Mouse (Mus musculus): ENCODE measurements around the gene Myo1h.

Gene Myo1h

DNA sequence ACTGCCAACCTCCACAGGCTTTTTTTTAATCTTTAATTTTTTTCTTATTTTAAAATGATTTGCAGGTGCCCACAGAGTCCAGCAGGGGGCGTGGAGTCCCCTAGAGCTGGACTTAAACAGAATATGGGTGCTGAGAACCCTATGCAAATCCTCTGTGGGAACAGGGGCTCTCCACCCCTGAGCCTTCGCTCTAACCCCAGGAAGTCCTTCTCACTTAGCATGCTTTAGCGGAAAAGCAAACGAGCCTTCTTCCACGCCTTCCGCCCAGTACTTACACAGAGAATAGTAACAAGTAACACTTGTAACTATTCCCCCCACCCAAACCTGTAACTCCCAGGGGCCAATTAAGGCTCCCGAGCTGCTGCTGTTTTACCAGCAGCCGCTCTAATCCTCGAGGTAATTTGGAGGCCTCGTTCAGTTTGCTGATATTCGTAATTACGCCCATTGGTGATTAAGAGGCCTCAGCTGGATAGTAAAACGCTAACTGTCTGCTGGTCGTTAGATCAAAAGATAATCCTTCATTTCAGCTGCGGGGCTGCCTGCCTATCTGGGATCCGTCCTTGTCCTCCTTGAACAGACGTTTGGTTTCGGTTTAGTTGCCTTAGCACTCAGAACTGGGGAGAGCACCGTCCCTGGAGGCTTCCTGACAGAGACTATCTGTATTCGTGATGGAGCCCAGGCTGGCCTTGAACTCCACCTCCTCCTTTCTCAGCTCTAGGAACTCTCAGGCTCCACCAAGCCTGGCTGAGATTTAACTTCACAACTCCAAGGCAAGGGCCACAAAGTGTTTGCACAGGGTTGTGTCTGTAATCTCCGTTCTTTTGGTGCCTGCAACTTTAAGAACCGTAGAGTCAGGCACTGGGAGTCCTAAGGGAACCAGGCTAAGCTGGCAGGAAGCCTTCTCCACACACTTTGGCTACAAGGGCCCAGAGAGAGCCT lies 8.0 kb downstream of the Myo1h start:
- peak; percentile 47 for DNase-seq

DNA sequence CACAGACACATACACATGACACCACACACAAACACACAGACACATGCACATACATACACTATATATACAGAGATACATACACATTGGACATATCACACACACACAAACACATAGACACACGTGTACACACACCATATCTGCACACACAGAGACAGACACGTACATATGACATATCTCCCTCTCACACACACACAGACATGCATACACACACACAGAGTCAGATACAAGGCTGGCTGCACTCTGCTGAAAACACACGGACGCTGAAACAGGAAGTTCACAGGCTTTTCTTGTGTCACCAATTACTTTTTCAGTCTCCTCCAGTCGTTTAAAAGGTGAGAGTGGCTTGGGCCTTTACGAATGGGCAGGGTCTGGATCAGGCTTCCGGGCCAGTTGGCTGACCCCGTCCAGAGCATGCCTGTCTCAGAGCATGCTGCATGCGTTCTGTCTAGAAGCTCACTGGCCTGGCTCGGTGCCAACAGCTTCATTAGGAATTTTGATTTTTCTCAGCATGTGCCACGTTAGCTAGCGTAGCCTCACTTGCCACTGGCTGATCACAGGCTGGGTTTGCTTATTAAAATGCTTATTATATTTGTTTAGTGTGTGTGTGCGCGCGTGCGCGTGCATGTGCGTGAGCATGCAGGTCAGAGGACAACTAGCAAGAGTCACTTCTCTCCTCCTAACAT lies 9.4 kb downstream of the Myo1h start:
- DNase-seq: no peak

DNA sequence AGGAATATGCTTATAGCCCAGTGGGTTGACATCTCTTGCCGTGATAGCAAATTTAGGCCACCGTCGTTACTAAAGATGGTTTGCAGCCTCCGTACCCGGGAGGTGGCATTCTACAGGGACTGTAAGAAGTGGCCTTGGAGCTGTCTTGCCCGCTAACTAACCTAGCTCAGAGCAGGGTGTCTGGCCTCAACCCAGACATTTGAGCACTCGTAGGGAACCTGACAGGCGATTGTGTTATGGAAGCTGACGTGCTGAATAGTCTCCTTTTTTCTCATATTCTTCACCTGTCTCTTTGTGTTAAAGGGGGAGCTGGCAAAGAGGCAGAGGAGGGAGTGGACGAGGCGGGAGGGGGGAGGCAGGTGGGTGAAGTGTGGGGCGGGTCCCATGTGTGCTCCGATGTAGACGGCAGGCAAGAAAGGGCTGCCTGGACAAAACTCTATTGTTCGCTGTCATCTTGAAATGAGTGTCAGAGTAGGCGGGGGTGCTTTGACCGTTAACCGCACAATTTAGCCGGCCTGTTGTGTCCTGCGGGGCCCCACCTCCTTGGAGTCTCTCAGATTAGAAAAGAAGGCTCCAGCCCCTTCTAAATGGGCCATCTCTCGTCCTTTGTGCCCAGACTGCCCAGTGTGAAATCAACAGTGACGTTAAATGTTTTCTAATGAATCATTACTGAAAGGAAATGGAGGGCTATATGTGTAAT lies 10.3 kb downstream of the Myo1h start:
- peak; percentile 69 for DNase-seq

DNA sequence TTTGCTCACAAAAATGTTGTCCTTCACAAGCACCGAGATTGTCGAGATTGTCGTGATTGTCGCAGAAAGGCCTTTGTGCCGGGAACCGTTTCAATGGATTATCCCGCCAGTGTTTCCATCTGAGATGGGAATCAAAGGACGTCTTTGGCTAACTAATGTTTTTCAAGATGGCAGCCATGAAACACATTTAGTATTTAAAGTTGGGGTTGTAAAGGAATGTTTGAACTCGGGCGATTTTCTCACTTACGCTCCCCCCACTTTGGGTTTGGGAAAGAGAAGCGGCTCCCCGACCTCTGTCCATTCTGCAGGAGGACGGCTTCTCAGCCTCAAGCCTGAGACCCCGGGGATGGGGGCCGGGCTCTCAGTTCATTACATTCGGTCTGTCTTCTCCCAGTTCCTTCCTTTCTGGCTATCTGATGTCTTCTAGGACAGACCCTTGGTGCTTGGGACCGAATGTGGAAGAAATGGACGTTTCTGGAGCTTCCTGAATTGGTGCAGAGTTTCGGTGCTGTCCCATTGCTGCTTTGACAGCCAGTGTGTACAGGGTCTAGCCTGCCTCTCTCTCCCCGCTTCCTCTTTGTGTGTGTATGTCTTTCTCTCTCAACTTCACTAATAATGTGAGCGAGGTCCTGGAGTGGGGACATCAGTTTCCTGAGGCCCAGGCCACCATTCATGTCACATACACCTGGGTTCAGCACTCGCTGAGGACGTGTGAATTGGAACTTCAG lies 11.1 kb downstream of the Myo1h start:
- peak; percentile 43 for DNase-seq

DNA sequence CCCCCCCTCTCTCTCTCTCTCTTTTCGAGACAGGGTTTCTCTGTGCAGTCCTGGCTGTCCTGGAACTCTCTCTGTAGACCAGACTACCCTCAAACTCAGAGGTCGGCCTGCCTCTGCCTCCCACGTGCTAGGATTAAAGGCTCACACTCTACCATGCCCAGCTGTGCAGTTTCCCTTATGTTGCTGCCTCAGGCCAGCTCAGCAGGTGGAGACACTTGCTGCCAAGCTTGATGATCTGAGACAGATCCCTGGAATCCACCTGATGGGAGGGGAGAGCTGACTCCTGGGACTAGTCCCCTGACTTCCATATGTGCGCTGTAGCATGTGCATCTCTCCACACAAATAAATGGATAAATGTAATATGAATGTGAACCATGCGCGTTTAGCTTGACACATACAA lies 14.2 kb downstream of the Myo1h start:
- no peak for DNase-seq

DNA sequence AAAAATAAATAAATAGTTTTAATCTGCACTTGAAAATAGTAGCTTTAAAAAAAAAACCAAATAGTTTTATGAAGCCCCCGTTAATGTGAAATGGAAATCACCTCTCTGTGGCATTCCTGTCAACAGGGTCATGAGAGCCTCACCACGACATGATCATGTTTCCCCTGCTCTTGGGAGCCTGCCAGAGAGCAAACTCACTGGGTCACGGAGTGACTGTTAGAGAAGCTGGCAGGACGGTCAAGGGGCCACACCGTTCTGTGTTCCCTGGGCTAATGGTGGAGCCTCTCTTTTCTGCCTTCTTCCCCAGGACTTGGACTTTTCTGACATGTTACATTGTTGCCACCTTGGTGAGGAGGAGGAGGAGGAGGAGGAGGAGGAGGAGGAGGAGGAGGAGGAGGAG lies 17.5 kb downstream of the Myo1h start:
- no peak for DNase-seq

DNA sequence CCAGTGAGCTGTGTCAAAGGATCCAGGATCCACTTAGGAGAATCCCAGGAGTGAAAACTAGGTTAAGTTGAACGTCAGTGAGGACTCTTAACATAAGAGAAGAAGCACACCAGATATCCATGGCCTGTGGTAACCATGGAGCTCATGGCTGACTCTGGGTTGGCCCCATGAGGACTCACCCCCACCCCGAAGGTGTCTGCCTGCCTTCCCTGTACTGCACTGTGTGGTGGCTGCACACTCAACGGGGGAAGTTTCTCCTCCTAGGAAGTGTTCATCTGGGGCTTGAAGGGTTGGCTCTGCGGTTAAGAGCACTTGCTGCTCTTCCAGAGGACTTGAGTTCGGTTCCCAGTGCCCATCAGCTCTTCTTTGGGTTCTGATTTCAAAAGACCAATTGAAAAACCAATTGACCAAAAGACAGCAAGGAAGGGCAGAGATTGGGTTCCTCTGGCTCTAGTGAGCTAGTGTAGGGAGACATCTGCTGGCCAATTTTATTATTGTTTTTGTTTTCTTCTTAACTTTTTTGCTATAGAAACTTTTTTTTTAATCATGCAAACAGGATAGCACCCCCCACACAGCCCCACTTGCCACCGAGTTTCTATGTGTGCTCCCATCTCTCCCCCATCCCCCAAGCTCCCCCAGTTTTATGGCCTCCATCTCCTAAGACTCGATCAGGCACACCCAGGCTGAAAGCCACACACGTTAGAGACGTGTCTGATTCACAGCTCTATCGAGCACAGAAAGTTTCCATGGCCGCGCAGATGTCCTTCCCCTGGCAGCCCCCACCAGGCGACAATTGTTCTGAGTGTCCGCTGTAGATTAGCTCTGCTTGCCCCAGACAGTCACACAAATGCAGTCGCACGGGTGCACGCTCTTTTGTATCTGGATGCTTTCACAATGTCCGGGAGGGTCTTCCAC lies 20.1 kb downstream of the Myo1h start:
- peak; percentile 85 for DNase-seq

DNA sequence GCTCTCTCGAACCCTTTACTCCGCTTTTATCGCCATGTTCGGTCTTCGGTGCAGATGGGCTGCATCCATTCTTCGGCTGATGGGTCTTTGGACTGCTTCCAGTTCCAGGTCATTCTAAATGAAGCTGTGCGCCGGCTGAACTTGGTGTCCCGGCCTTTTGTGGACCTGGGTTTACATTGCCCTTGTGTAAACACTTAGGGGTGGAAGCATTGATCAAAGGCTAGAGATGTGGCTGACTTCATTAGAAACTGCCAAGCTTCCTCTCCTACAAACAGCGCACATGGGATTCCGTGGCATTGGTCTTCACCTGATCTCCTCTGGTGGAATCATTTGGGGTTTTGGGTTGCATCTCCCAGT lies 20.7 kb downstream of the Myo1h start:
- no peak for DNase-seq

DNA sequence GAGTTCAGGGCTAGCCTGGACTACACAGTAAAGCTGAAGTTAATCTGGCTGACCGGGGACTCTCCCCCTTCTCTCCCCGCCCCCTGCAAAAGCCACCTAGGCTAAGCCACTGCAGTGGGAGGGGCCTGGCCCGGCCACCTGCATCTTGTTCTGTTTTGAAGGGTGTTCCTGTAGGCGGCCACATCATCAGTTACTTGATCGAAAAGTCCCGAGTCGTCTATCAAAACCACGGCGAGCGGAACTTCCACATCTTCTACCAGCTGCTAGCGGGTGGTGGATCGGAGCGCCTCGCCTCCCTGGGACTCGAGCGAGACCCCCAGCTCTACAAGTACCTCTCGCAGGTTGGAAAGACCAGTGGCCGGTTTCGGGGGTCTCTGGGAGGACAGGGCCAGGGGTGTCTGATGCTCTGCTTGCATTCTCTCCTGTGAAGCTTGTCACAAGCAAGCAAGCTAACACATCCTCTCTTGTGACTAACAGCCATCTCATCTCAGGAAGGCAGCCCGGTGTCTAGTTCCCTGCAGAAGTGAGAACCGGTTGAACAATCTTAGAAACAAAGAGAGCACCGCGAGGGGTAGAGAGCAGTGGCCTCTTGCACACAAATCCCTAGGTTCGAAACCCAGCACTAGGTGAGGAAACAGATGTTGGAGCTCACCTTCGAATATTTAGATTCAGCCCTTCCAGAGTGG lies 34.3 kb downstream of the Myo1h start:
- no peak for DNase-seq

DNA sequence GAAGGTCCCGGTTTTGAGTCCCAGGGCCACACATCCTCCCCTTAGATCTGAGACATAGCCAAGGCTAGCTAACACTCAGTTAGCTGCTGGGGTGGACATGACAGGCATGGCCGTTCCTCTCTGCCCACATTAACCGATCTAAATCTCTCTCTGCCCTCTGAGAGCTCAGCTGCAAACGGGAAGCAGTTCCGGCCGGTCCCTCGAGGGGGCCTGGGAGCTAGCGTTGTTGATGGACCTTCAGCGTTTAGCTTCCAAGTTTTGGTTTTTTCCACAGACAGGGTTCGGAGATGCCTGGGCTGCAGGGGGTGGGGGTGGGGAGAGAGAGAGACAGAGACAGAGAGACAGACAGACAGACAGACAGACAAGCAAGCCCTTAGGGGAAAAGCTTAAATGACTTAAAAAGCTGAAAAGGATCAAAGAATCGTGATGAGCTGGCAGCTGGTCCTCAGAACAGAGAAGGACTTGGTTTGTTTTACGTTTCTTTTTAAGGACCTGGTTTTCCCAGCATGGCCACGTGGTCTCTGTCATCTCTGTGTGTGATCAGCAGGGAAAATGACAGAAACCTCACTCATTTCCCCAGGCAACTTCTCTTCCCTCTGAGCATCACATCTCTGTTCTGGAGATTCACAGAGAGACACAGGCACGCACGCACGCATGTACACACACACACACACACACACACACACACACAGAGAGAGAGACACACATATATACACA lies 35.0 kb downstream of the Myo1h start:
- DNase-seq: peak; percentile 81

DNA sequence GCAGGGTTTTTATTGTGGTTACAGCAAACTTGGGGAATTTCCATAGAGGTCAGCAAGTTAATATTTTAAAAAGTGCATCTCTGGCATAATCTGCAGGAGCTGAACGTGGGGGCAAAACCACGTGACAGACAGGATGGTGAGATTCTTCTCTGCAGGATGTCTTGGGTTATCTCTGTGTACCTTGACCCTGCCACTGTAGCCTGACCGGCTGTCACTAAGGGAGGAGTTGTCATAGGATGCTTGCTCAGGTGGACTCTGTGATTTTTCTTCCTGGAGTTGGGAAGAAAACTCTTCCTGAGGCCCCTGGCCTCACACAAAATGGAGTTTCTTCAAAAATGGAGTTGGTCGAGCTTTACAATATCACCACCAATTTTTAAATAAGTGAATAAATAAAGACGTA lies 54.0 kb downstream of the Myo1h start:
- DNase-seq: no peak

DNA sequence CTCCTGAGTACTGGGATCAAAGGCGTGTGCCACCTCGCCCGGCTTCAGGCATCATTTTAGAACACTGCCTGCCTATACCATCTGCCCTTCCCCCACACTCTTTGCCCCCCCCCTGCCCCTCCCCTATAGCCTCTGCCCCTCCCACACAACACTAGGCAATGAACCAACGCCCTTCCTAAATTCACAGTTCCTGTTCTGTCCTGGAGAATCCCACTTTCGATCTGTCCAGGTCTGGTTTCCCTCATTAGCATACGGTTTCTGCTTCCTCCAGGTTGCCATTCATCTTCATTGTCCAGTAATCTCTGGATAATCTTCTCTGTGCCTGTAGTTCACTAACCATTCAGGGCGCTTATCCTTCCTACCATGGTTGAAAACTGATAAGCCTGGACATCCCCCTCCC lies 54.6 kb downstream of the Myo1h start:
- DNase-seq: no peak

DNA sequence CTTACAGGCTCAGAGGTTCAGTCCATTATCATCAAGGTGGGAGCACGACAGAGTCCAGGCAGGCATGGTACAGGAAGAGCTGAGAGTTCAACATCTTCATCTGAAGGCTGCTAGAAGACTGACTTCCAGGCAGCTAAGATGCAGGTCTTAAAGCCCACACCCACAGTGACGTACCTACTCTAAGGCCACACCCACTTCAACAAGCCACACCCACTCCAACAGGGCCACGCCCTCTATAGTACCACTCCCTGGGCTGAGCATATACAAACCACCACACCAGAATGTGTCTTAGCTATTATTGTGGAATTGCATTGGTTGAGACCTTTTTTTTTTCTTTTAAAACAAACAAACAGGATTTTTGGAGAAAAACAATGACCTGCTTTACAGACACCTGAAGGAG lies 56.6 kb downstream of the Myo1h start:
- no peak for DNase-seq

DNA sequence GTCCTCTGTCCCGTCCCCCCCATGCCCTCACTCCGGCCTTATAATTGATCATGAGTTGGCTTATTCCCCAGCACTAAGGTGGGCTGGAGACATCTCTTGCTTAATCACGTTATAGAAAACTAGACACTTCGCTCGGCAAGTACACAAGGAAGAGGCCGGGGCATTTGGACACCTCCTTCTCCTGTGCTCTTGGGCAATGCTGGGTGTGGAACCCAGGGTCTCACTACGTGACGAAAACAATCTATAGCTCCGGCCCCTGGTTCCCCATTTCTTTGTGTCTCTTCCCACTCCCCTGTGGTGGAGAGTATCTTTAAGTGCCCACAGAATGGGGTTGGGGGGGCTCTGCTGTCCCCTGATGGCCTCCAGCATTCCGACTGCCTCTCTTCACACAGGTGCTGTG lies 58.0 kb downstream of the Myo1h start:
- no peak for DNase-seq

DNA sequence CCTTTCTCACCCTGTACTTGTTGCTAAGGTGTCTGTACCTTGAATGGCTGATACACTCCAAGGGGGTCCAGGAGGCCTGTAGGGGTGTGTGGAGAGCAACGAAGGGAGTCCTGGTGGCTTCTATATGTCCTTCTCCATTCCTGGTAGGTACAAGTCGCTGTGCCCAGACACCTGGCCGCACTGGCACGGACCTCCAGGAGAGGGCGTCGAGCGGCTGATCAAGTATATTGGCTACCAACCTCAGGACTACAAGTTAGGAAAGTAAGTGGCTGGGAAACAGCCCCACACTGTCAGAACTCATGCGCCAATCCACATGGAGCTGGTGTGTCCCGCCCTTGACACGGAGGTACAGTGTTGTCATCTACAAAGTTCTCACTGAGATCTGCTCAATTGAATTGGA lies 62.5 kb downstream of the Myo1h start:
- DNase-seq: no peak

DNA sequence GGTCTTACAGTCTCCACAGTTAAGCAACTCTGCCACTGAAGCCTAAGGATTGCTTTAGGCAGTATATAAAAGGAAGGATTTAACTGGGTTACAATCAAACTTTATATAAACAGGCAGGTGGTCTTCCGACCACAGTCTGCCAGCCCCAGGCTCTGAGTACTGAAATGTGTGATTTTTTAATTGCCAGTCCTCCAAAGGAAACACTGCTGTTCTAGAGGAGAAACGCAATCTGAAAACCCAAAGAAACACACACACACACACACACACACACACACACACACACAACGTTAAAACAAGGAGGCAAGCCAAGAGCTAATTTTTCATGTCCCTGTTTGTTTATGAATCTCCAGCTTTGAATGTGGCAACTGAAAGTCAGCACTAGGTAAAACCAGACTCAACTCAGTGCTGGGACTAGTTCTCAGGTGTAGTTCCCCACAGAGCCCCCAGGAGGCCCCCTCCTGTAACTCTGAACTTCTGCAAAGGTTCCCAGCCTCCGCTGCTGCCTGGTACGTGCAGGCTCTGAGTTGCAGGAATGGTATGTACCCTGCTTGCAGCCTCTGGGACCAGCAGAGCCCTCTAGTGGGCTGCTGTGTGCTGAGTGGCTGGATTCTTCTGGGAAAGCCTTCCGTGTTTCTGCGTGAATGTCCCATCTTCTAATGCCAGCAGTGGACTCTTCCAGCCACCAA lies 67.4 kb downstream of the Myo1h start:
- DNase-seq: peak; percentile 85

DNA sequence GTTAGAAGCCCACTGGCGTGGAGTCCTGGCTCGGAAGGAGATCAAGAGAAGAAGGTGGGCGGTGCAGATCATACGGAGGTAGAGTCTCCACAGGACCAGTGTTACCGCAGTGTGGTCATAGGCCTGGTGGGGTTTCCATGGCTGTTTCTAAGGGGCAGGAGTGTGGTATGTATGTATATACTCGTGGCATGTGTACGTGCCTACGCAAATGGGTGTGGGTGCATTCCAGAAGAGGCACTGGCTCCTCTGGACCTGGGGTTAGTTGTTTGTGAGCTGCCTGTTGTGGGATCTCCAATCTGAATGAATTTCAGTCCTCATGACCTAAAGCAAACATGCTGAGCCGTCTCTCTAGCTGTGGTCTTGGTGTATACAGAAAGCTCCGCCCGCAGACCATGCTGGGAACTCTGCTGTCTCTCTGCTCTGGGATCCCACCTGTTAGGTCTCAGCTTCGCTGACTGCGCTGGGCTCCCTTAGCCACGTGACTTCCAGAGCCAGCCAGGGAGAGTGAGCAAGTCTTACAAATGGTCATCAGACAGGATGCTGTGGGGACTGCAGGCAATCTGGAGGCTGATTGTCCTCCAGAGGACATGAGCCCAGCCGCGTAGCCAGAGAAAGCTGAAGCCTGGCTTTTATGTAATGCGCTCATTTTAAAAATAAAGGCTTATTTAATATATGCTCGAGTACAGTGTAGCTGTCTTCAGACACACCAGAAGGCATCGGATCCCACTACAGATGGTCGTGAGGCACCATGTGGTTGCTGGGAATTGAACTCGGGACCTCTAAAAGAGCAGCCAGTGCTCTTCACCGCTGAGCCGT lies 68.2 kb downstream of the Myo1h start:
- DNase-seq: peak; percentile 57

DNA sequence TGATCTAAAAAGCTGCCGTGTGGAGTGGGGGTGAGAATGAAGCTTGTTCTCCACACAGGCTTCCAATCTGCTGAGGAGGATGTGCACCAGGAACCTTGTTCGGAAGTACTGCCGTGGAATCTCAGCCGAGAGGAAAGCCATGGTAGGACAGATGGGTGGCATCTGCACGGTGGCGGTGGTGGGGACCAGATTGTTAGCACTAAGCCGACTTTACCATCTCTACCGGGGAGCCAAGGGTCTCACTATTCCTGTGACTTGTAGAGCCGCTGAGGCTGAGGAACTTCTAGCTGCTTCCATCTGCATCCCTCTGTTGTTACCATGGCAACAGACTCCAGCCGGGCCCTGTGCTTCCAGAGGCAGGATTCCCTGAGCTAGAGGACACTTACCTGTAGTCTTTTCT lies 69.9 kb downstream of the Myo1h start:
- no peak for DNase-seq

DNA sequence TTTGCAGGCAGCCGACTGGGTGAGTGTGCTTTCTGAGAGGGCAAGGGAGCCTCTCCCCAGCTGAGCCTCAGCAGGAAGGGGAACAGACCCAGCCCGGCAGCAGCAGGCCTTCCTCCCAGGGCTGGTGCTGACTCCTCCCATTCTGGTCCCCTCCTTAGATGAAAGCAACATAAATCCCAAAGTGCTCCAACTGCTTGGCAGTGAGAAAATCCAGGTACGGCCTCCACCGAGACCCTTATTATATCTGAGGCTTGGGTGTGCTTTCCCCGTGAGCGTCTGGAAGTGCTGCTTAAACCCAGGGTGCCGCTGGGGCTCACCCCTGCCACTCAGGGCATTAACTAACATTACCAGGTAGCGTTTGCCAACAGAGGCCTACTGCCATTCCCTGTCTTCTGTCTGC lies 70.6 kb downstream of the Myo1h start:
- DNase-seq: no peak
